Mouse (Mus musculus): ENCODE results near the gene N4bp2l1. TPM values are rescaled to one million over a fixed set of nuclear protein-coding genes. Genes with fewer than 3 reads are reported as not detected.
A peak's percentile ranks its signal among the peaks of the same experiment; 100 is the strongest.

N4bp2l1 gene
- total RNA-seq, 4 experiments from 2014 or later: 49.7 to 69.3 (median 56.6) TPM

- DNase-seq (ENCODE audit: low spot score in 2 of 2): no peak
These were observed 30.0 kb downstream of the N4bp2l1 start for GRCm38 (mm10) chr5:150566971-150567370.

GRCm38 (mm10) chr5:150566226-150566625 lies 30.8 kb downstream of the N4bp2l1 start:
- DNase-seq (ENCODE audit: low spot score in 2 of 2): peak in 1 of 2 experiments; percentile 22

- DNase-seq (ENCODE audit: low spot score in 2 of 2): no peak
These were observed 32.6 kb downstream of the N4bp2l1 start for GRCm38 (mm10) chr5:150564426-150564825.

GRCm38 (mm10) chr5:150561783-150562182 lies 35.2 kb downstream of the N4bp2l1 start:
- DNase-seq (ENCODE audit: low spot score in 2 of 2): no peak

- no peak for DNase-seq (ENCODE audit: low spot score in 2 of 2)
These were observed 35.6 kb downstream of the N4bp2l1 start for GRCm38 (mm10) chr5:150561376-150561775.

- DNase-seq (ENCODE audit: low spot score in 2 of 2): no peak
These were observed 36.1 kb downstream of the N4bp2l1 start for GRCm38 (mm10) chr5:150560851-150561250.

GRCm38 (mm10) chr5:150559519-150560103 lies 37.4 kb downstream of the N4bp2l1 start:
- no peak for DNase-seq (ENCODE audit: low spot score in 2 of 2)

GRCm38 (mm10) chr5:150551637-150552036 lies 45.4 kb downstream of the N4bp2l1 start:
- no peak for DNase-seq (ENCODE audit: low spot score in 2 of 2)

GRCm38 (mm10) chr5:150543184-150543583 lies 53.8 kb downstream of the N4bp2l1 start:
- DNase-seq (ENCODE audit: low spot score in 2 of 2): no peak

GRCm38 (mm10) chr5:150541302-150541701 lies 55.7 kb downstream of the N4bp2l1 start:
- no peak for DNase-seq (ENCODE audit: low spot score in 2 of 2)

- DNase-seq (ENCODE audit: low spot score in 2 of 2): no peak
These were observed 71.7 kb downstream of the N4bp2l1 start for GRCm38 (mm10) chr5:150525239-150525638.

- no peak for DNase-seq (ENCODE audit: low spot score in 2 of 2)
These were observed 74.1 kb downstream of the N4bp2l1 start for GRCm38 (mm10) chr5:150522867-150523234.

GRCm38 (mm10) chr5:150521937-150522866 lies 74.8 kb downstream of the N4bp2l1 start, which contains the start of gene Brca2:
Gene Brca2 (plus strand): TSS chr5:150522630.
- DNase-seq (ENCODE audit: low spot score in 2 of 2): peak; percentile 65 to 87

Other genes with a start within 250 kb of the N4bp2l1 start
- gene Zar1l, start 79.0 kb downstream of the N4bp2l1 start, total RNA-seq (2022): under 1 TPM in 1 of 4 experiments, not detected in 3; 0.43 TPM
- 10 to 100 TPM in 1 of 4 experiments, 1 to 10 TPM in 3; 5.9 to 10.4 (median 6.8) TPM for gene Brca2, start 74.6 kb downstream of the N4bp2l1 start, total RNA-seq (2022)
- gene N4bp2l2, start 69.0 kb upstream of the N4bp2l1 start, total RNA-seq (2022): 100 to 1,000 TPM in 1 of 4 experiments, 10 to 100 TPM in 3; 74.7 to 101 (median 91.4) TPM
- 10 to 100 TPM; 66.0 to 88.3 (median 80.5) TPM for gene Pds5b, start 76.6 kb upstream of the N4bp2l1 start, total RNA-seq (2022)